Mouse (Mus musculus) erythroblast, embryonic 14.5 days (primary cell): ENCODE results near the gene Plekho2.

Experiments
- GATA1 ChIP-seq: IDR thresholded peaks from 2 replicates; pipeline ENCODE4 v1.6.1; 2012; ENCODE audit warnings: low read length, inconsistent platforms, mixed read lengths
- TAL1 ChIP-seq: IDR thresholded peaks from 3 replicates; pipeline ENCODE4 v1.6.1; 2012; ENCODE audit warnings: low read length, inconsistent platforms, mixed read lengths

- TF ChIP-seq GATA1 = no peak
- no peak for TF ChIP-seq TAL1
Measured at GRCm38 (mm10) chr9:65552141-65552540, 27.7 kb downstream of the Plekho2 start.
